9 mouse cellular contexts compared by ENCODE assay signal in the genomic region with DNA sequence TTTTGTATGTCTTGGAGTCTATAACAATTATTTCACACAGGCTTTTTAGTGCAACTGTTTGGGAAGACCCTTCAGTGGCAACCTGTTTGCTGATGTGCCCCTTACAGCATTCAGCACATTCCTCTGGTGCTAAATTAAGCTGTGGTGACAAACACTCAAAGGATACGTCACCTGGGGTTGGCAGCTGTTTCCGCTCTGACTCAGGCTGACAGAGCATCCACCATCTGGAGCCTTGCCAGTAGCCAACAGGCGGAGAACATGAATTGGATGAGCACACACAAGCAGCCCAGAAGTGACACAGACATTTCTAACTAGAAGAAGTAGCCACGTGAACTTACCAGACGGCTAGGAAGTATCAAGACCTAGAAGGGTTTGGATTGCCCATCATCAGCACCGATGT. TPM values are rescaled to one million over a fixed set of nuclear protein-coding genes. Genes with fewer than 3 reads are reported as not detected.
DNase-seq lines count a peak whose midpoint lies in the region; ATAC-seq and TF ChIP-seq lines count a peak whose summit lies in the region.
"Had no signal": no experiment of that assay in that cellular context is flagged by ENCODE, and none has a peak within 500 bp of the region (broad histone marks: within the 10 kb centered on the region; RNA-seq: fewer than 3 reads in every experiment).

No protein-coding gene starts in this region.

- no peak for TF ChIP-seq CTCF in embryonic fibroblast, embryonic 13.5 days (IDR thresholded peaks at IDR 0.05; ENCODE audit: borderline replicate concordance, insufficient read depth, low read length)

- H3K4me2 ChIP-seq in heart, embryonic 11.5 days = no peak overlapping the region; the same call in 1 of the 2 replicates
- peak overlapping the region; percentile 57 for H3K4me2 ChIP-seq in myocyte (ENCODE audit: low read depth)
- H3K4me2 ChIP-seq: midbrain, embryonic 12.5 days had no signal

- H3K4me1 ChIP-seq in embryonic fibroblast, embryonic 13.5 days (ENCODE audit: control insufficient read depth, insufficient read depth, low read length) = peaks cover 7% of the 10 kb centered on the region
- peaks cover 20% of the 10 kb centered on the region for H3K4me1 ChIP-seq in heart, embryonic 11.5 days (ENCODE audit: control insufficient read depth, insufficient read depth, low read length)
- H3K4me1 ChIP-seq: midbrain, embryonic 12.5 days had no signal

- peak; percentile 40; the same call in 1 of the 2 replicates for ATAC-seq in heart, embryonic 11.5 days (replicated peaks; ENCODE audit: insufficient number of reproducible peaks, low FRiP score, low TSS enrichment)

- no peak overlapping the region for H3K9ac ChIP-seq in heart, embryonic 11.5 days (ENCODE audit: low read depth, low read length)
- H3K9ac ChIP-seq: midbrain, embryonic 12.5 days had no signal

- no peaks in the 10 kb centered on the region for H3K9me3 ChIP-seq in heart, embryonic 11.5 days (replicated peaks; ENCODE audit: control insufficient read depth, low read length)
- H3K9me3 ChIP-seq: midbrain, embryonic 12.5 days had no signal

- H3K27me3 ChIP-seq in heart, embryonic 11.5 days (ENCODE audit: control insufficient read depth, insufficient read depth, low read length) = no peaks in the 10 kb centered on the region
- H3K27me3 ChIP-seq in myocyte (ENCODE audit: control insufficient read depth, insufficient read depth, insufficient read length) = no peaks in the 10 kb centered on the region
- H3K27me3 ChIP-seq: midbrain, embryonic 12.5 days had no signal

- TF ChIP-seq POLR2A in embryonic fibroblast, embryonic 13.5 days (IDR thresholded peaks at IDR 0.05; ENCODE audit: low read depth, low read length) = no peak
- no peak for TF ChIP-seq POLR2A in myocyte (IDR thresholded peaks at IDR 0.05; ENCODE audit: insufficient read length, low read depth)

- peak; percentile 89 for DNase-seq in 3134 (ENCODE audit: extremely low read depth, insufficient read length, low spot score)
- peak; percentile 19 for DNase-seq in A20 (ENCODE audit: low read depth, low spot score)
- peak; percentile 70 to 75 for DNase-seq in layer of hippocampus, adult 18-20 months (ENCODE audit: low spot score in 2 of 2)
- DNase-seq in ovary, postnatal 36 days (ENCODE audit: low spot score) = no peak
- no peak for DNase-seq in ovary, postnatal 10 days (ENCODE audit: low spot score)

- no peaks in the 10 kb centered on the region for H3K36me3 ChIP-seq in heart, embryonic 11.5 days (ENCODE audit: control insufficient read depth, insufficient read depth, low read length)
- H3K36me3 ChIP-seq in myocyte (ENCODE audit: control insufficient read depth, insufficient read depth) = no peaks in the 10 kb centered on the region
- H3K36me3 ChIP-seq: midbrain, embryonic 12.5 days had no signal

- no peak overlapping the region for H3ac ChIP-seq in myocyte (ENCODE audit: control insufficient read depth, insufficient read length)

- H3K79me2 ChIP-seq in myocyte (ENCODE audit: control insufficient read depth, insufficient read depth) = no peaks in the 10 kb centered on the region

- no peak overlapping the region for H3K4me3 ChIP-seq in embryonic fibroblast, embryonic 13.5 days (ENCODE audit: insufficient read depth, low read length)
- H3K4me3 ChIP-seq in heart, embryonic 11.5 days (ENCODE audit: low read depth, low read length) = no peak overlapping the region
- H3K4me3 ChIP-seq in myocyte = no peak overlapping the region
- H3K4me3 ChIP-seq: midbrain, embryonic 12.5 days had no signal

- 33% methylated on average over 6 of the region's 6 CpGs for WGBS in heart, embryonic 11.5 days (ENCODE audit: insufficient replicate concordance)

- H3K27ac ChIP-seq in embryonic fibroblast, embryonic 13.5 days (ENCODE audit: insufficient read depth, low read length) = 0 out of 2 replicates have a peak overlapping the region, but pooled peaks have one; percentile 39
- H3K27ac ChIP-seq in heart, embryonic 11.5 days (ENCODE audit: low read depth, low read length) = peak overlapping the region; percentile 55; the same call in 1 of the 2 replicates
- H3K27ac ChIP-seq: midbrain, embryonic 12.5 days had no signal

TF ChIP-seq in myocyte, 11 proteins besides CTCF, POLR2A, EP300 and RAD21:
- TF ChIP-seq MAX (IDR thresholded peaks at IDR 0.05; ENCODE audit: low read depth) (no peak), USF1 (IDR thresholded peaks at IDR 0.05; ENCODE audit: low read depth) (peak; percentile 44), SRF (IDR thresholded peaks at IDR 0.05; ENCODE audit: control insufficient read depth, insufficient read length, low read depth) (no peak), TCF12 (IDR thresholded peaks at IDR 0.05; ENCODE audit: insufficient read depth, poor library complexity, severe bottlenecking) (peak; percentile 60), TCF3 (IDR thresholded peaks at IDR 0.05; ENCODE audit: insufficient read length, low read depth) (peak; percentile 55), MYOD1 (IDR thresholded peaks at IDR 0.05; ENCODE audit: control insufficient read depth in 1 of 3, insufficient read length in 2 of 3, low read depth in 2 of 3) (peak; percentile 59 to 99 (median 96)), MYOG (IDR thresholded peaks at IDR 0.05; ENCODE audit: control insufficient read depth in 1 of 3, insufficient read depth in 1 of 3, insufficient read length in 2 of 3, low read depth in 2 of 3) (peak; percentile 73 to 97 (median 87)), POLR2AphosphoS2 (IDR thresholded peaks at IDR 0.05; ENCODE audit: insufficient read length, low read depth) (no peak), CEBPB (IDR thresholded peaks at IDR 0.05; ENCODE audit: insufficient read depth, poor library complexity, severe bottlenecking) (no peak)

RNA-seq across cellular contexts. Expression of a gene that starts 44.0 kb away (rescaled TPM):
- 2.3 and 3.9 TPM in 2 replicates for polyA plus RNA-seq in embryonic fibroblast, embryonic 13.5 days (2011; ENCODE audit: insufficient read length, low read depth, missing spikeins)
- polyA plus RNA-seq in heart, embryonic 11.5 days (2014; fragmentation: Nextera tagmentation; extraction: Ambion mirVana) = 5.4 and 7.1 TPM in 2 replicates
- total RNA-seq in layer of hippocampus, adult 18-20 months (2021) = 10 to 100 TPM; 36.7 to 42.9 TPM
- 0.31 TPM for polyA plus RNA-seq in myocyte (2012; fragmentation: generic; extraction: Trizol)

Comparison
In these comparisons a context has a peak if more than half of its experiments do, and no peak if none do; other contexts are left out.
1. DNase-seq: peak in 3134 (single experiment), A20 (single experiment) and layer of hippocampus, adult 18-20 months (2 of 2); none in ovary, postnatal 36 days (single experiment) and ovary, postnatal 10 days (single experiment).